ENCODE assay signal across 18 mouse cellular contexts in the genomic region with DNA sequence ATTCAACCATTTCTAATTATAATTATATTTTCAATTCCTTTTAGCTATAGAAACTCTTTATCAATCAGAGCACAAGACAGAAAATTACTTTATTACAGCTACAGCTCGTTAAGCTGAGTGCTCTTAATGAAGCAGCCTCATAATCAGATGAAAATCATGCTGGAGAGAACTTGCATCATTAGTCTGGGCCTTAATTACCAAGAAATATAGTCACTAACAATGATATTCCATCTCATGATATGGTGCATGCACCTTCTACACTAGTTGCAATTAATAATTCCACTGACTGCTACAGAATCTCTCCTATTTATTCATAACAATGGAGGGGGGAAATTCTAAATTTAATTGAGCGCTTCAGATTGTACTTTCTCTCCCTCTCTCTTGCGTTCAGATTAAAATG.
DNase-seq lines count a peak whose midpoint lies in the region; ATAC-seq and TF ChIP-seq lines count a peak whose summit lies in the region.
"Had no signal": no experiment of that assay in that cellular context is flagged by ENCODE, and none has a peak within 500 bp of the region (broad histone marks: within the 10 kb centered on the region; RNA-seq: fewer than 3 reads in every experiment).

No protein-coding gene starts in this region.

- H3K36me3 ChIP-seq in hindbrain, embryonic 14.5 days (replicated peaks; ENCODE audit: control insufficient read depth, insufficient read depth) = no peaks in the 10 kb centered on the region
- no peaks in the 10 kb centered on the region for H3K36me3 ChIP-seq in neural tube, embryonic 13.5 days
- no peaks in the 10 kb centered on the region for H3K36me3 ChIP-seq in limb, embryonic 10.5 days
- H3K36me3 ChIP-seq: heart, embryonic 10.5 days had no signal

- H3K9me3 ChIP-seq in hindbrain, embryonic 14.5 days (ENCODE audit: control insufficient read depth, low read length) = no peaks in the 10 kb centered on the region
- no peaks in the 10 kb centered on the region for H3K9me3 ChIP-seq in neural tube, embryonic 13.5 days
- H3K9me3 ChIP-seq in limb, embryonic 10.5 days (replicated peaks) = no peaks in the 10 kb centered on the region
- H3K9me3 ChIP-seq: heart, embryonic 10.5 days had no signal

- DNase-seq in Muller cell, postnatal 12 days (ENCODE audit: inconsistent ontology term) = peak; percentile 48
- DNase-seq in brain, embryonic 14.5 days (ENCODE audit: low read depth) = peak; percentile 62
- no peak for DNase-seq in hindbrain, embryonic 14.5 days (ENCODE audit: low spot score)
- DNase-seq in natural killer cell, adult 2 months (ENCODE audit: low spot score in 2 of 2) = no peak
- no peak for DNase-seq in limb, embryonic 10.5 days (ENCODE audit: low spot score)
- no peak for DNase-seq in MN1 (ENCODE audit: low spot score)
- DNase-seq: adrenal gland, postnatal 14 days; cerebellum, adult 11 months; gastrocnemius, postnatal 36 days; kidney, adult 9 months; kidney, postnatal 25 days; lung, adult 18-20 months; spleen, adult 18-20 months; thymus, postnatal 25 days had no signal

- no peak overlapping the region for H3K4me3 ChIP-seq in hindbrain, embryonic 14.5 days (replicated peaks; ENCODE audit: low read length)
- no peak overlapping the region for H3K4me3 ChIP-seq in neural tube, embryonic 13.5 days
- no peak overlapping the region for H3K4me3 ChIP-seq in limb, embryonic 10.5 days
- H3K4me3 ChIP-seq: megakaryocyte, embryonic 14.5 days had no signal

- H3K27ac ChIP-seq in hindbrain, embryonic 14.5 days = no peak overlapping the region
- H3K27ac ChIP-seq in neural tube, embryonic 13.5 days (replicated peaks) = no peak overlapping the region
- no peak overlapping the region for H3K27ac ChIP-seq in limb, embryonic 10.5 days

- H3K9ac ChIP-seq in hindbrain, embryonic 14.5 days = no peak overlapping the region
- H3K9ac ChIP-seq in neural tube, embryonic 13.5 days = no peak overlapping the region

- H3K4me1 ChIP-seq in hindbrain, embryonic 14.5 days (replicated peaks; ENCODE audit: control insufficient read depth, insufficient read depth, low read length) = peaks cover 39% of the 10 kb centered on the region
- peaks cover 37% of the 10 kb centered on the region for H3K4me1 ChIP-seq in neural tube, embryonic 13.5 days (replicated peaks)
- peaks cover 18% of the 10 kb centered on the region for H3K4me1 ChIP-seq in limb, embryonic 10.5 days
- H3K4me1 ChIP-seq: megakaryocyte, embryonic 14.5 days had no signal

- whole genome bisulfite sequencing in hindbrain, embryonic 14.5 days = 36% methylated on average over 3 of the region's 3 CpGs
- WGBS in neural tube, embryonic 13.5 days = 30% methylated on average over 3 of the region's 3 CpGs
- WGBS in limb, embryonic 10.5 days = 82% methylated on average over 3 of the region's 3 CpGs

- H3K4me2 ChIP-seq in hindbrain, embryonic 14.5 days (replicated peaks) = peak overlapping the region; percentile 43
- peak overlapping the region; percentile 48; the same call in 1 of the 2 replicates for H3K4me2 ChIP-seq in neural tube, embryonic 13.5 days

- no peak for TF ChIP-seq POLR2A in brain, embryonic 14.5 days (IDR thresholded peaks at IDR 0.05; ENCODE audit: borderline replicate concordance, extremely low read depth, insufficient read depth, insufficient read length, poor library complexity, severe bottlenecking)

- peak; percentile 52 for ATAC-seq in hindbrain, embryonic 14.5 days (ENCODE audit: low FRiP score)
- 0 out of 2 replicates have a peak, but pooled peaks have one; percentile 40 for ATAC-seq in neural tube, embryonic 13.5 days (ENCODE audit: low read depth)
- ATAC-seq: activated CD4-positive, CD25-positive, alpha-beta regulatory T cell, adult 4 months had no signal

- H3K27me3 ChIP-seq in hindbrain, embryonic 14.5 days (ENCODE audit: control insufficient read depth, insufficient read depth, low read length) = no peaks in the 10 kb centered on the region
- 0 out of 2 replicates have a peak, but pooled peaks cover 5% of the 10 kb centered on the region for H3K27me3 ChIP-seq in neural tube, embryonic 13.5 days
- H3K27me3 ChIP-seq in limb, embryonic 10.5 days (ENCODE audit: low read depth, poor library complexity, severe bottlenecking) = peaks cover 5% of the 10 kb centered on the region; the same call in 1 of the 2 replicates
- H3K27me3 ChIP-seq: megakaryocyte, embryonic 14.5 days had no signal

- no peak for TF ChIP-seq CTCF in brain, embryonic 14.5 days (IDR thresholded peaks at IDR 0.05; ENCODE audit: borderline replicate concordance, extremely low read depth, insufficient read depth, insufficient read length)

Comparison
In these comparisons a context has a peak if more than half of its experiments do, and no peak if none do; other contexts are left out.
1. DNase-seq: peak in Muller cell, postnatal 12 days (single experiment) and brain, embryonic 14.5 days (single experiment); none in hindbrain, embryonic 14.5 days (single experiment), natural killer cell, adult 2 months (0 of 2), limb, embryonic 10.5 days (single experiment) and MN1 (single experiment).